Mouse (Mus musculus): Measurements from ENCODE around the gene Rxra.

Gene Rxra

GRCm38 (mm10) chr2:27762920-27763780 lies 86.9 kb downstream of the Rxra start:
- DNase-seq (ENCODE audit: low spot score in 2 of 2): no peak

GRCm38 (mm10) chr2:27764256-27764936 lies 88.2 kb downstream of the Rxra start:
- DNase-seq (ENCODE audit: low spot score in 2 of 2): no peak

GRCm38 (mm10) chr2:27764937-27765319 lies 88.7 kb downstream of the Rxra start:
- DNase-seq (ENCODE audit: low spot score in 2 of 2): peak; percentile 82 to 91

GRCm38 (mm10) chr2:27767773-27768172 lies 91.5 kb downstream of the Rxra start:
- DNase-seq (ENCODE audit: low spot score in 2 of 2): no peak

- DNase-seq (ENCODE audit: low spot score in 2 of 2): no peak
Observed at GRCm38 (mm10) chr2:27769701-27770100, 93.5 kb downstream of the Rxra start.

GRCm38 (mm10) chr2:27770205-27770604 lies 94.0 kb downstream of the Rxra start:
- peak; percentile 79 to 86 for DNase-seq (ENCODE audit: low spot score in 2 of 2)

GRCm38 (mm10) chr2:27771936-27772335 lies 95.7 kb downstream of the Rxra start:
- DNase-seq (ENCODE audit: low spot score in 2 of 2): peak; percentile 77 to 82

GRCm38 (mm10) chr2:27772841-27773388 lies 96.7 kb downstream of the Rxra start:
- DNase-seq (ENCODE audit: low spot score in 2 of 2): no peak

GRCm38 (mm10) chr2:27773980-27774730 lies 97.9 kb downstream of the Rxra start:
- DNase-seq (ENCODE audit: low spot score in 2 of 2): no peak

GRCm38 (mm10) chr2:27775006-27775405 lies 98.8 kb downstream of the Rxra start:
- DNase-seq (ENCODE audit: low spot score in 2 of 2): no peak

GRCm38 (mm10) chr2:27775625-27776024 lies 99.4 kb downstream of the Rxra start:
- no peak for DNase-seq (ENCODE audit: low spot score in 2 of 2)

- no peak for DNase-seq (ENCODE audit: low spot score in 2 of 2)
Observed at GRCm38 (mm10) chr2:27777756-27778155, 101.5 kb downstream of the Rxra start.

- no peak for DNase-seq (ENCODE audit: low spot score in 2 of 2)
Observed at GRCm38 (mm10) chr2:27778289-27778688, 102.0 kb downstream of the Rxra start.

GRCm38 (mm10) chr2:27779291-27779866 lies 103.1 kb downstream of the Rxra start:
- no peak for DNase-seq (ENCODE audit: low spot score in 2 of 2)

GRCm38 (mm10) chr2:27780162-27780561 lies 103.9 kb downstream of the Rxra start:
- no peak for DNase-seq (ENCODE audit: low spot score in 2 of 2)

GRCm38 (mm10) chr2:27785363-27785762 lies 109.1 kb downstream of the Rxra start:
- no peak for DNase-seq (ENCODE audit: low spot score in 2 of 2)

GRCm38 (mm10) chr2:27785973-27786417 lies 109.8 kb downstream of the Rxra start:
- DNase-seq (ENCODE audit: low spot score in 2 of 2): peak in 1 of 2 experiments; percentile 62

GRCm38 (mm10) chr2:27791571-27791970 lies 115.3 kb downstream of the Rxra start:
- DNase-seq (ENCODE audit: low spot score in 2 of 2): no peak

GRCm38 (mm10) chr2:27799018-27799417 lies 122.8 kb downstream of the Rxra start:
- no peak for DNase-seq (ENCODE audit: low spot score in 2 of 2)

GRCm38 (mm10) chr2:27801041-27801440 lies 124.8 kb downstream of the Rxra start:
- DNase-seq (ENCODE audit: low spot score in 2 of 2): no peak

- DNase-seq (ENCODE audit: low spot score in 2 of 2): no peak
Observed at GRCm38 (mm10) chr2:27802493-27802892, 126.3 kb downstream of the Rxra start.

GRCm38 (mm10) chr2:27806691-27807090 lies 130.5 kb downstream of the Rxra start:
- no peak for DNase-seq (ENCODE audit: low spot score in 2 of 2)

Measured in right cerebral cortex, postnatal 10 days (tissue).